Comparison of ENCODE assay signal across 8 mouse cellular contexts in genomic region chr2:128713548-128714003, GRCm38 (mm10). TPM values are rescaled to one million over a fixed set of nuclear protein-coding genes. Genes with fewer than 3 reads are reported as not detected.
DNase-seq lines count a peak whose midpoint lies in the region; ATAC-seq and TF ChIP-seq lines count a peak whose summit lies in the region.

No protein-coding gene starts in this region.

- peak overlapping the region; percentile 94 for H3K27ac ChIP-seq in embryonic facial prominence, embryonic 15.5 days (replicated peaks)
- H3K27ac ChIP-seq in liver, postnatal 0 days (ENCODE audit: low read depth): peak overlapping the region; percentile 75

- no peak for TF ChIP-seq EP300 in liver, postnatal 0 days (IDR thresholded peaks at IDR 0.05; ENCODE audit: low read depth)

- peaks cover 14% of the 10 kb centered on the region for H3K4me1 ChIP-seq in lung, adult 2 months (ENCODE audit: control insufficient read depth, insufficient read depth, low read length)
- peaks cover 71% of the 10 kb centered on the region for H3K4me1 ChIP-seq in embryonic facial prominence, embryonic 15.5 days
- peaks cover 35% of the 10 kb centered on the region for H3K4me1 ChIP-seq in liver, postnatal 0 days (ENCODE audit: insufficient read depth)

- TF ChIP-seq POLR2A in lung, adult 2 months (IDR thresholded peaks at IDR 0.05; ENCODE audit: borderline replicate concordance, extremely low read depth, low read depth, low read length): no peak

- H3K9me3 ChIP-seq in embryonic facial prominence, embryonic 15.5 days (replicated peaks): no peaks in the 10 kb centered on the region
- no peaks in the 10 kb centered on the region for H3K9me3 ChIP-seq in liver, postnatal 0 days (ENCODE audit: low read length)

- H3K4me2 ChIP-seq in embryonic facial prominence, embryonic 15.5 days (replicated peaks): peak overlapping the region; percentile 35
- H3K4me2 ChIP-seq in liver, postnatal 0 days (ENCODE audit: low read depth, low read length): no peak overlapping the region

- DNase-seq in lung, adult 18-20 months: peak; percentile 35 to 39
- DNase-seq in lung, adult 2 months: no peak
- DNase-seq in kidney, adult 18-20 months: peak; percentile 76
- peak; percentile 53 for DNase-seq in liver, postnatal 0 days
- peak; percentile 63 for DNase-seq in yolk sac, embryonic 10.5 days (ENCODE audit: low spot score)
- no peak for DNase-seq in spleen, postnatal 10 days (ENCODE audit: low spot score in 2 of 2)
- no peak for DNase-seq in layer of hippocampus, adult 9-11 months

- H3K27me3 ChIP-seq in embryonic facial prominence, embryonic 15.5 days: no peaks in the 10 kb centered on the region
- no peaks in the 10 kb centered on the region for H3K27me3 ChIP-seq in liver, postnatal 0 days (ENCODE audit: insufficient read depth, low read length)

- 68% methylated on average over 5 of the region's 5 CpGs for WGBS in lung, adult 2 months
- WGBS in embryonic facial prominence, embryonic 15.5 days: 15% methylated on average over 5 of the region's 5 CpGs
- WGBS in liver, postnatal 0 days (ENCODE audit: insufficient replicate concordance): 63% methylated on average over 5 of the region's 5 CpGs

- H3K9ac ChIP-seq in embryonic facial prominence, embryonic 15.5 days: no peak overlapping the region
- H3K9ac ChIP-seq in liver, postnatal 0 days (replicated peaks): peak overlapping the region; percentile 21; the same call in 1 of the 2 replicates

- H3K4me3 ChIP-seq in lung, adult 2 months (replicated peaks; ENCODE audit: extremely low read depth, low read depth, low read length): no peak overlapping the region
- H3K4me3 ChIP-seq in embryonic facial prominence, embryonic 15.5 days (replicated peaks): no peak overlapping the region
- H3K4me3 ChIP-seq in liver, postnatal 0 days (ENCODE audit: low read depth, low read length): no peak overlapping the region

- H3K36me3 ChIP-seq in embryonic facial prominence, embryonic 15.5 days: no peaks in the 10 kb centered on the region
- H3K36me3 ChIP-seq in liver, postnatal 0 days (replicated peaks; ENCODE audit: insufficient read depth, low read length): no peaks in the 10 kb centered on the region

- TF ChIP-seq CTCF in lung, adult 2 months (IDR thresholded peaks at IDR 0.05; ENCODE audit: insufficient read depth, low read length): no peak
- TF ChIP-seq CTCF in liver, postnatal 0 days (IDR thresholded peaks at IDR 0.05; ENCODE audit: low read depth): no peak

- ATAC-seq in embryonic facial prominence, embryonic 15.5 days (ENCODE audit: insufficient number of reproducible peaks, low FRiP score, low TSS enrichment, low read depth): peak; percentile 91
- ATAC-seq in liver, postnatal 0 days: peak; percentile 32; the same call in 1 of the 2 replicates

RNA-seq across cellular contexts. Expression of gene Mertk, which starts 14.8 kb away (rescaled TPM):
- polyA plus RNA-seq in lung, adult 2 months (2012; rRNA removed): 9.9 and 12.6 TPM in 2 replicates
- 10.2 and 10.3 TPM in 2 replicates for polyA plus RNA-seq in embryonic facial prominence, embryonic 15.5 days (2015; fragmentation: Nextera tagmentation; extraction: Ambion mirVana)
- polyA plus RNA-seq in liver, postnatal 0 days (2015; fragmentation: Nextera tagmentation; extraction: Ambion mirVana): 5.2 and 6.1 TPM in 2 replicates

RNA-seq across cellular contexts. Expression of gene Anapc1, which starts 26.4 kb away (rescaled TPM):
- 46.5 and 48.1 TPM in 2 replicates for polyA plus RNA-seq in lung, adult 2 months (2012; rRNA removed)
- 52.0 and 55.4 TPM in 2 replicates for polyA plus RNA-seq in embryonic facial prominence, embryonic 15.5 days (2015; fragmentation: Nextera tagmentation; extraction: Ambion mirVana)
- polyA plus RNA-seq in liver, postnatal 0 days (2015; fragmentation: Nextera tagmentation; extraction: Ambion mirVana): 7.4 and 10.2 TPM in 2 replicates

Comparison
In these comparisons a context has a peak if more than half of its experiments do, and no peak if none do; other contexts are left out.
1. DNase-seq: peak in lung, adult 18-20 months (2 of 2), kidney, adult 18-20 months (single experiment), liver, postnatal 0 days (single experiment) and yolk sac, embryonic 10.5 days (single experiment); none in lung, adult 2 months (single experiment), spleen, postnatal 10 days (0 of 2) and layer of hippocampus, adult 9-11 months (single experiment).